13 mouse cellular contexts compared by ENCODE assay signal in genomic region chr10:26076949-26077348, GRCm38 (mm10). TPM values are rescaled to one million over a fixed set of nuclear protein-coding genes. Genes with fewer than 3 reads are reported as not detected.
A peak's percentile ranks its signal among the peaks of the same experiment; 100 is the strongest.
DNase-seq lines count a peak whose midpoint lies in the region; ATAC-seq lines count a peak whose summit lies in the region.
"Had no signal": no experiment of that assay in that cellular context is flagged by ENCODE, and none has a peak within 500 bp of the region (broad histone marks: within the 10 kb centered on the region; RNA-seq: fewer than 3 reads in every experiment).

No protein-coding gene starts in this region.

- no peaks in the 10 kb centered on the region for H3K9me3 ChIP-seq in limb, embryonic 12.5 days
- H3K9me3 ChIP-seq in limb, embryonic 10.5 days (replicated peaks): no peaks in the 10 kb centered on the region
- no peaks in the 10 kb centered on the region for H3K9me3 ChIP-seq in forebrain, embryonic 16.5 days (ENCODE audit: control insufficient read depth, low read length)
- no peaks in the 10 kb centered on the region for H3K9me3 ChIP-seq in midbrain, embryonic 11.5 days (ENCODE audit: control insufficient read depth, low read length)
- no peaks in the 10 kb centered on the region for H3K9me3 ChIP-seq in stomach, embryonic 15.5 days
- no peaks in the 10 kb centered on the region for H3K9me3 ChIP-seq in heart, embryonic 10.5 days
- H3K9me3 ChIP-seq: lung, embryonic 15.5 days had no signal

- ATAC-seq in limb, embryonic 12.5 days (ENCODE audit: insufficient number of reproducible peaks, insufficient read depth, low FRiP score, low TSS enrichment, low read depth): no peak
- no peak for ATAC-seq in forebrain, embryonic 16.5 days
- no peak for ATAC-seq in midbrain, embryonic 11.5 days (ENCODE audit: low FRiP score)
- ATAC-seq in stomach, embryonic 15.5 days (ENCODE audit: insufficient read depth, low FRiP score, low read depth): no peak
- ATAC-seq: Patski had no signal

- no peak overlapping the region for H3K27ac ChIP-seq in limb, embryonic 12.5 days
- no peak overlapping the region for H3K27ac ChIP-seq in limb, embryonic 10.5 days
- H3K27ac ChIP-seq in forebrain, embryonic 16.5 days (ENCODE audit: low read length): no peak overlapping the region
- no peak overlapping the region for H3K27ac ChIP-seq in midbrain, embryonic 11.5 days (ENCODE audit: low read depth, low read length)
- H3K27ac ChIP-seq in stomach, embryonic 15.5 days: no peak overlapping the region
- no peak overlapping the region for H3K27ac ChIP-seq in heart, embryonic 10.5 days
- H3K27ac ChIP-seq: lung, embryonic 15.5 days had no signal

- WGBS in limb, embryonic 12.5 days: 83% methylated on average over 9 of the region's 9 CpGs
- WGBS in limb, embryonic 10.5 days: 90% methylated on average over 9 of the region's 9 CpGs
- WGBS in forebrain, embryonic 16.5 days: 77% methylated on average over 9 of the region's 9 CpGs
- 86% methylated on average over 9 of the region's 9 CpGs for WGBS in midbrain, embryonic 11.5 days
- WGBS in stomach, embryonic 15.5 days: 61% methylated on average over 9 of the region's 9 CpGs
- 91% methylated on average over 9 of the region's 9 CpGs for whole genome bisulfite sequencing in heart, embryonic 10.5 days

- no peak overlapping the region for H3K9ac ChIP-seq in limb, embryonic 12.5 days (replicated peaks)
- no peak overlapping the region for H3K9ac ChIP-seq in forebrain, embryonic 16.5 days (replicated peaks; ENCODE audit: low read depth, low read length)
- no peak overlapping the region for H3K9ac ChIP-seq in midbrain, embryonic 11.5 days (ENCODE audit: low read length)
- no peak overlapping the region for H3K9ac ChIP-seq in stomach, embryonic 15.5 days

- no peak for DNase-seq in limb, embryonic 10.5 days (ENCODE audit: low spot score)
- peak; percentile 82 for DNase-seq in midbrain, embryonic 11.5 days (ENCODE audit: low spot score, missing footprints)
- no peak for DNase-seq in heart, embryonic 10.5 days (ENCODE audit: low spot score)
- DNase-seq in adipocyte (ENCODE audit: low spot score): no peak
- no peak for DNase-seq in urinary bladder, adult 2 months (ENCODE audit: low spot score)
- DNase-seq: cerebellum, adult 2 months had no signal

- H3K36me3 ChIP-seq in limb, embryonic 12.5 days: no peaks in the 10 kb centered on the region
- no peaks in the 10 kb centered on the region for H3K36me3 ChIP-seq in limb, embryonic 10.5 days
- H3K36me3 ChIP-seq in forebrain, embryonic 16.5 days (ENCODE audit: control insufficient read depth, insufficient read depth): no peaks in the 10 kb centered on the region
- H3K36me3 ChIP-seq in midbrain, embryonic 11.5 days (ENCODE audit: control insufficient read depth, insufficient read depth, low read length): no peaks in the 10 kb centered on the region
- H3K36me3 ChIP-seq in stomach, embryonic 15.5 days: no peaks in the 10 kb centered on the region
- H3K36me3 ChIP-seq in heart, embryonic 10.5 days: no peaks in the 10 kb centered on the region
- H3K36me3 ChIP-seq: lung, embryonic 15.5 days had no signal

- no peaks in the 10 kb centered on the region; the same call in 1 of the 2 replicates for H3K4me1 ChIP-seq in limb, embryonic 12.5 days (replicated peaks)
- H3K4me1 ChIP-seq in limb, embryonic 10.5 days: peaks cover 9% of the 10 kb centered on the region
- H3K4me1 ChIP-seq in forebrain, embryonic 16.5 days (replicated peaks; ENCODE audit: control insufficient read depth, insufficient read depth, low read length): no peaks in the 10 kb centered on the region; the same call in 1 of the 2 replicates
- H3K4me1 ChIP-seq in midbrain, embryonic 11.5 days (ENCODE audit: control insufficient read depth, insufficient read depth, low read length): no peaks in the 10 kb centered on the region
- H3K4me1 ChIP-seq in stomach, embryonic 15.5 days: peaks cover 7% of the 10 kb centered on the region; the same call in 1 of the 2 replicates
- peaks cover 9% of the 10 kb centered on the region for H3K4me1 ChIP-seq in heart, embryonic 10.5 days

- no peak overlapping the region for H3K4me3 ChIP-seq in limb, embryonic 12.5 days (replicated peaks)
- no peak overlapping the region for H3K4me3 ChIP-seq in limb, embryonic 10.5 days
- peak overlapping the region; percentile 85 for H3K4me3 ChIP-seq in forebrain, embryonic 16.5 days (replicated peaks; ENCODE audit: low read length)
- H3K4me3 ChIP-seq in midbrain, embryonic 11.5 days (ENCODE audit: low read depth, low read length): no peak overlapping the region
- peak overlapping the region; percentile 66 for H3K4me3 ChIP-seq in stomach, embryonic 15.5 days (replicated peaks)
- no peak overlapping the region for H3K4me3 ChIP-seq in heart, embryonic 10.5 days
- H3K4me3 ChIP-seq: megakaryocyte, embryonic 14.5 days had no signal

- H3K4me2 ChIP-seq in limb, embryonic 12.5 days: peak overlapping the region; percentile 94
- peak overlapping the region; percentile 88 for H3K4me2 ChIP-seq in forebrain, embryonic 16.5 days (ENCODE audit: low read length)
- no peak overlapping the region for H3K4me2 ChIP-seq in midbrain, embryonic 11.5 days
- peak overlapping the region; percentile 24 for H3K4me2 ChIP-seq in stomach, embryonic 15.5 days

- H3K27me3 ChIP-seq in limb, embryonic 12.5 days: peaks cover 25% of the 10 kb centered on the region
- peaks cover 39% of the 10 kb centered on the region for H3K27me3 ChIP-seq in limb, embryonic 10.5 days (ENCODE audit: low read depth, poor library complexity, severe bottlenecking)
- no peaks in the 10 kb centered on the region for H3K27me3 ChIP-seq in forebrain, embryonic 16.5 days (replicated peaks; ENCODE audit: control insufficient read depth, insufficient read depth, low read length)
- no peaks in the 10 kb centered on the region for H3K27me3 ChIP-seq in midbrain, embryonic 11.5 days (ENCODE audit: control insufficient read depth, insufficient read depth, low read length)
- H3K27me3 ChIP-seq in stomach, embryonic 15.5 days (replicated peaks): 0 out of 2 replicates have a peak, but pooled peaks cover 6% of the 10 kb centered on the region
- H3K27me3 ChIP-seq in heart, embryonic 10.5 days (ENCODE audit: insufficient read depth, poor library complexity, severe bottlenecking): peaks cover 33% of the 10 kb centered on the region

RNA-seq across cellular contexts. Expression of gene Gm9767, which starts 1.1 kb away (rescaled TPM):
- 0.54 and 1.6 TPM in 2 replicates for polyA plus RNA-seq in limb, embryonic 12.5 days (2016; fragmentation: Nextera tagmentation; extraction: Ambion mirVana)
- polyA plus RNA-seq in limb, embryonic 10.5 days (2016; fragmentation: Nextera tagmentation; extraction: Ambion mirVana): 0.21 TPM in 1 of 2 replicates, not detected in the other
- 0.52 and 0.99 TPM in 2 replicates for polyA plus RNA-seq in forebrain, embryonic 16.5 days (2015; fragmentation: Nextera tagmentation; extraction: Ambion mirVana)
- 0.45 TPM in 1 of 2 replicates, not detected in the other for polyA plus RNA-seq in midbrain, embryonic 11.5 days (2014; fragmentation: Nextera tagmentation; extraction: Ambion mirVana)
- polyA plus RNA-seq in stomach, embryonic 15.5 days (2015; fragmentation: Nextera tagmentation; extraction: Ambion mirVana): 0.51 and 0.75 TPM in 2 replicates
- polyA plus RNA-seq in heart, embryonic 10.5 days (2016; fragmentation: Nextera tagmentation; extraction: Ambion mirVana): not detected in 2 replicates
- 0.04 and 0.07 TPM in 2 replicates for polyA plus RNA-seq in urinary bladder, adult 2 months (2012; rRNA removed)
- polyA plus RNA-seq: heart, embryonic 11.5 days; lung, embryonic 15.5 days; Patski had no signal

RNA-seq across cellular contexts. Expression of gene Tmem200a, which starts 1.9 kb away (rescaled TPM):
- 12.1 and 12.4 TPM in 2 replicates for polyA plus RNA-seq in limb, embryonic 12.5 days (2016; fragmentation: Nextera tagmentation; extraction: Ambion mirVana)
- polyA plus RNA-seq in limb, embryonic 10.5 days (2016; fragmentation: Nextera tagmentation; extraction: Ambion mirVana): 0.41 and 2.7 TPM in 2 replicates
- 23.6 and 25.1 TPM in 2 replicates for polyA plus RNA-seq in forebrain, embryonic 16.5 days (2015; fragmentation: Nextera tagmentation; extraction: Ambion mirVana)
- 11.4 and 15.9 TPM in 2 replicates for polyA plus RNA-seq in midbrain, embryonic 11.5 days (2014; fragmentation: Nextera tagmentation; extraction: Ambion mirVana)
- polyA plus RNA-seq in stomach, embryonic 15.5 days (2015; fragmentation: Nextera tagmentation; extraction: Ambion mirVana): 24.7 and 30.4 TPM in 2 replicates
- polyA plus RNA-seq in heart, embryonic 10.5 days (2016; fragmentation: Nextera tagmentation; extraction: Ambion mirVana): 0.64 and 1.5 TPM in 2 replicates
- 2.3 and 3.0 TPM in 2 replicates for polyA plus RNA-seq in urinary bladder, adult 2 months (2012; rRNA removed)
- polyA plus RNA-seq: Patski had no signal

Comparison
In these comparisons a context has a peak if more than half of its experiments do, and no peak if none do; other contexts are left out.
1. H3K4me3 ChIP-seq: peak in forebrain, embryonic 16.5 days (single experiment) and stomach, embryonic 15.5 days (single experiment); none in limb, embryonic 12.5 days (single experiment), limb, embryonic 10.5 days (single experiment), midbrain, embryonic 11.5 days (single experiment) and heart, embryonic 10.5 days (single experiment).